Mouse (Mus musculus): ENCODE measurements at regions not wholly inside any gene's neighbourhood (a gene's known extent, or its start where the extent isn't known, plus 50 kb on each side); places are given as distances from the start of the nearest gene placed in this dataset.

GRCm38 (mm10) chr6:140816359-140816758, 87.3 kb downstream of the Gm11077 start:
- Histone ChIP-seq H3K27ac (ENCODE audit: low read depth, low read length) (no peak overlapping the region), H3K4me2 (ENCODE audit: low read depth) (no peak overlapping the region), H3K4me3 (ENCODE audit: low read depth, low read length) (no peak overlapping the region), H3K4me1 (ENCODE audit: insufficient read depth) (no peaks in the 10 kb centered on the region), H3K36me3 (ENCODE audit: insufficient read depth) (no peaks in the 10 kb centered on the region), H3K9me3 (ENCODE audit: low read length) (no peaks in the 10 kb centered on the region), H3K27me3 (ENCODE audit: insufficient read depth, low read length) (no peaks in the 10 kb centered on the region), H3K9ac (no peak overlapping the region)
- no peak for DNase-seq
- TF ChIP-seq CTCF (IDR thresholded peaks at IDR 0.05; ENCODE audit: low read depth) = no peak
- ATAC-seq = no peak
- 17% methylated on average over 1 of the region's 1 CpGs for WGBS

- no peak for ATAC-seq
- Histone ChIP-seq H3K27me3 (ENCODE audit: insufficient read depth, low read length) (no peaks in the 10 kb centered on the region), H3K27ac (ENCODE audit: low read depth, low read length) (no peak overlapping the region), H3K9me3 (ENCODE audit: low read length) (no peaks in the 10 kb centered on the region), H3K9ac (no peak overlapping the region), H3K4me2 (ENCODE audit: low read depth) (no peak overlapping the region), H3K4me3 (ENCODE audit: low read depth, low read length) (no peak overlapping the region), H3K4me1 (ENCODE audit: insufficient read depth) (no peaks in the 10 kb centered on the region), H3K36me3 (ENCODE audit: insufficient read depth) (no peaks in the 10 kb centered on the region)
- WGBS = 58% methylated on average over 6 of the region's 6 CpGs
- no peak for TF ChIP-seq CTCF (IDR thresholded peaks at IDR 0.05; ENCODE audit: low read depth)
- no peak for DNase-seq
Observed at GRCm38 (mm10) chr6:140816831-140817230, 87.7 kb downstream of the Gm11077 start.

GRCm38 (mm10) chr6:140819451-140819878, 90.4 kb downstream of the Gm11077 start:
- DNase-seq = no peak

GRCm38 (mm10) chr6:140826522-140826921, 97.4 kb downstream of the Gm11077 start:
- ATAC-seq (no peak), DNase-seq (no peak)
- Histone ChIP-seq H3K4me1 (ENCODE audit: insufficient read depth) (no peaks in the 10 kb centered on the region), H3K4me3 (ENCODE audit: low read depth, low read length) (no peak overlapping the region), H3K36me3 (ENCODE audit: insufficient read depth) (no peaks in the 10 kb centered on the region), H3K27me3 (ENCODE audit: insufficient read depth, low read length) (no peaks in the 10 kb centered on the region), H3K9me3 (ENCODE audit: low read length) (no peaks in the 10 kb centered on the region), H3K27ac (ENCODE audit: low read depth, low read length) (no peak overlapping the region), H3K9ac (no peak overlapping the region), H3K4me2 (ENCODE audit: low read depth) (no peak overlapping the region)
- TF ChIP-seq CTCF (IDR thresholded peaks at IDR 0.05; ENCODE audit: low read depth) = no peak

More at GRCm38 (mm10) chr6:140819451-140819878, 90.4 kb downstream of the Gm11077 start:
- 82% methylated on average over 8 of the region's 8 CpGs for WGBS
- Histone ChIP-seq H3K27ac (ENCODE audit: low read depth, low read length) (no peak overlapping the region), H3K4me1 (ENCODE audit: insufficient read depth) (no peaks in the 10 kb centered on the region), H3K27me3 (ENCODE audit: insufficient read depth, low read length) (no peaks in the 10 kb centered on the region), H3K9me3 (ENCODE audit: low read length) (no peaks in the 10 kb centered on the region), H3K4me2 (ENCODE audit: low read depth) (no peak overlapping the region), H3K9ac (no peak overlapping the region), H3K36me3 (ENCODE audit: insufficient read depth) (no peaks in the 10 kb centered on the region), H3K4me3 (ENCODE audit: low read depth, low read length) (no peak overlapping the region)
- TF ChIP-seq CTCF (IDR thresholded peaks at IDR 0.05; ENCODE audit: low read depth) = no peak
- no peak for ATAC-seq

GRCm38 (mm10) chr6:140827651-140828050, 98.6 kb downstream of the Gm11077 start:
- Histone ChIP-seq H3K9ac (no peak overlapping the region), H3K4me2 (ENCODE audit: low read depth) (no peak overlapping the region), H3K27me3 (ENCODE audit: insufficient read depth, low read length) (no peaks in the 10 kb centered on the region), H3K4me3 (ENCODE audit: low read depth, low read length) (no peak overlapping the region), H3K27ac (ENCODE audit: low read depth, low read length) (no peak overlapping the region), H3K9me3 (ENCODE audit: low read length) (no peaks in the 10 kb centered on the region), H3K4me1 (ENCODE audit: insufficient read depth) (no peaks in the 10 kb centered on the region), H3K36me3 (ENCODE audit: insufficient read depth) (no peaks in the 10 kb centered on the region)
- no peak for DNase-seq
- no peak for ATAC-seq
- TF ChIP-seq CTCF (IDR thresholded peaks at IDR 0.05; ENCODE audit: low read depth) = no peak

GRCm38 (mm10) chr6:140843292-140843991, 114.4 kb downstream of the Gm11077 start:
- Histone ChIP-seq H3K27me3 (ENCODE audit: insufficient read depth, low read length) (no peaks in the 10 kb centered on the region), H3K4me1 (ENCODE audit: insufficient read depth) (no peaks in the 10 kb centered on the region), H3K27ac (ENCODE audit: low read depth, low read length) (no peak overlapping the region), H3K4me2 (ENCODE audit: low read depth) (no peak overlapping the region), H3K9ac (no peak overlapping the region), H3K9me3 (ENCODE audit: low read length) (no peaks in the 10 kb centered on the region), H3K4me3 (ENCODE audit: low read depth, low read length) (no peak overlapping the region), H3K36me3 (ENCODE audit: insufficient read depth) (no peaks in the 10 kb centered on the region)
- no peak for DNase-seq
- WGBS = 85% methylated on average over 8 of the region's 8 CpGs
- TF ChIP-seq CTCF (IDR thresholded peaks at IDR 0.05; ENCODE audit: low read depth) = no peak
- no peak for ATAC-seq

- no peak for TF ChIP-seq CTCF (IDR thresholded peaks at IDR 0.05; ENCODE audit: low read depth)
- DNase-seq (no peak), ATAC-seq (no peak)
- no peak overlapping the region for H3K4me3 ChIP-seq (ENCODE audit: low read depth, low read length)
- no peak overlapping the region for H3K4me2 ChIP-seq (ENCODE audit: low read depth)
- no peaks in the 10 kb centered on the region for H3K4me1 ChIP-seq (ENCODE audit: insufficient read depth)
- WGBS = 87% methylated on average over 3 of the region's 3 CpGs
- no peaks in the 10 kb centered on the region for H3K9me3 ChIP-seq (ENCODE audit: low read length)
- H3K27me3 ChIP-seq (ENCODE audit: insufficient read depth, low read length) = no peaks in the 10 kb centered on the region
- no peak overlapping the region for H3K9ac ChIP-seq
- no peak overlapping the region for H3K27ac ChIP-seq (ENCODE audit: low read depth, low read length)
- H3K36me3 ChIP-seq (ENCODE audit: insufficient read depth) = no peaks in the 10 kb centered on the region
Observed at GRCm38 (mm10) chr6:140847165-140847564, 118.1 kb downstream of the Gm11077 start.
